Mouse (Mus musculus) layer of hippocampus, adult 11-12 months (tissue): ENCODE data around the gene Sp3.
"Not testable (repeated sequence)": the region's sequence is repeated elsewhere in the genome, so short reads cannot be mapped to it uniquely, and the experiment has no call there.

Experiments
- DNase-seq: peaks from one replicate; pipeline ENCODE4 v3.0.0; 2022; ENCODE audit warnings: low spot score

Gene Sp3

GRCm38 (mm10) chr2:72992497-72992896 is 12.3 kb upstream of the Sp3 start:
- no peak for DNase-seq

- not testable (repeated sequence) for DNase-seq
These were observed 8.7 kb upstream of the Sp3 start for GRCm38 (mm10) chr2:72988945-72989344.

GRCm38 (mm10) chr2:72986616-72987015 is 6.4 kb upstream of the Sp3 start, which contains the start of gene Gm11084:
TSS of gene Gm11084 (minus strand) at chr2:72986716.
- DNase-seq, result no peak

- DNase-seq, result no peak
These were observed 5.3 kb upstream of the Sp3 start for GRCm38 (mm10) chr2:72985516-72985915.

- no peak for DNase-seq
These were observed 4.6 kb upstream of the Sp3 start for GRCm38 (mm10) chr2:72984806-72985205.

GRCm38 (mm10) chr2:72983211-72983610 is 3.0 kb upstream of the Sp3 start:
- DNase-seq, result no peak

- DNase-seq, result no peak
These were observed 2.0 kb upstream of the Sp3 start for GRCm38 (mm10) chr2:72982110-72982785.

- DNase-seq, result no peak
These were observed 1.3 kb upstream of the Sp3 start for GRCm38 (mm10) chr2:72981441-72982109.

- no peak for DNase-seq
These were observed 802 bp upstream of the Sp3 start for GRCm38 (mm10) chr2:72981075-72981420.

GRCm38 (mm10) chr2:72979659-72980071 is 581 bp downstream of the Sp3 start:
- peak; percentile 79 for DNase-seq

- DNase-seq, result peak; percentile 85
These were observed 1.2 kb downstream of the Sp3 start for GRCm38 (mm10) chr2:72978901-72979658.

GRCm38 (mm10) chr2:72978473-72978872 is 1.8 kb downstream of the Sp3 start:
- no peak for DNase-seq

- DNase-seq, result no peak
These were observed 3.0 kb downstream of the Sp3 start for GRCm38 (mm10) chr2:72977272-72977671.

- no peak for DNase-seq
These were observed 4.2 kb downstream of the Sp3 start for GRCm38 (mm10) chr2:72976036-72976435.

- DNase-seq, result no peak
These were observed 9.4 kb downstream of the Sp3 start for GRCm38 (mm10) chr2:72970831-72971230.

GRCm38 (mm10) chr2:72970302-72970701 is 9.9 kb downstream of the Sp3 start:
- no peak for DNase-seq

- no peak for DNase-seq
These were observed 11.7 kb downstream of the Sp3 start for GRCm38 (mm10) chr2:72968536-72968935.

- no peak for DNase-seq
These were observed 14.8 kb downstream of the Sp3 start for GRCm38 (mm10) chr2:72965450-72965849.

GRCm38 (mm10) chr2:72956415-72956814 is 23.8 kb downstream of the Sp3 start:
- no peak for DNase-seq

GRCm38 (mm10) chr2:72952979-72953378 is 27.3 kb downstream of the Sp3 start:
- DNase-seq, result no peak

GRCm38 (mm10) chr2:72935937-72936336 is 44.3 kb downstream of the Sp3 start:
- DNase-seq, result no peak

- no peak for DNase-seq
These were observed 48.1 kb downstream of the Sp3 start for GRCm38 (mm10) chr2:72932186-72932585.

GRCm38 (mm10) chr2:72924981-72925380 is 55.3 kb downstream of the Sp3 start:
- no peak for DNase-seq
